Mouse (Mus musculus): ENCODE data around the gene Gnai3. TPM values are rescaled to one million over a fixed set of nuclear protein-coding genes. Genes with fewer than 3 reads are reported as not detected.

Gnai3 gene
- polyA plus RNA-seq, 1 experiment from 2014 or later: 132 TPM

GRCm38 (mm10) chr3:108101594-108101993 lies 44.4 kb downstream of the Gnai3 start:
- 31% methylated on average over 3 of the region's 3 CpGs for WGBS
- H3K36me3 ChIP-seq (replicated peaks; ENCODE audit: control insufficient read depth, insufficient read depth): peaks cover 12% of the 10 kb centered on the region; the same call in 1 of the 2 replicates
- H3K4me2 ChIP-seq (replicated peaks): no peak overlapping the region
- DNase-seq (ENCODE audit: low spot score) (no peak), ATAC-seq (ENCODE audit: low FRiP score) (no peak)
- no peak overlapping the region for H3K4me3 ChIP-seq (replicated peaks; ENCODE audit: low read length)
- H3K4me1 ChIP-seq (replicated peaks; ENCODE audit: control insufficient read depth, insufficient read depth, low read length): no peaks in the 10 kb centered on the region; the same call in 1 of the 2 replicates
- H3K27ac ChIP-seq: no peak overlapping the region
- no peak overlapping the region for H3K9ac ChIP-seq
- H3K9me3 ChIP-seq (ENCODE audit: control insufficient read depth, low read length): no peaks in the 10 kb centered on the region
- no peaks in the 10 kb centered on the region for H3K27me3 ChIP-seq (ENCODE audit: control insufficient read depth, insufficient read depth, low read length)

GRCm38 (mm10) chr3:108098316-108098715 lies 47.6 kb downstream of the Gnai3 start:
- ATAC-seq (ENCODE audit: low FRiP score) (no peak), DNase-seq (ENCODE audit: low spot score) (no peak)
- no peaks in the 10 kb centered on the region for H3K27me3 ChIP-seq (ENCODE audit: control insufficient read depth, insufficient read depth, low read length)
- H3K9ac ChIP-seq: no peak overlapping the region
- 86% methylated on average over 6 of the region's 6 CpGs for WGBS
- no peaks in the 10 kb centered on the region for H3K9me3 ChIP-seq (ENCODE audit: control insufficient read depth, low read length)
- no peaks in the 10 kb centered on the region for H3K36me3 ChIP-seq (replicated peaks; ENCODE audit: control insufficient read depth, insufficient read depth)
- no peak overlapping the region for H3K4me3 ChIP-seq (replicated peaks; ENCODE audit: low read length)
- H3K4me2 ChIP-seq (replicated peaks): no peak overlapping the region
- no peaks in the 10 kb centered on the region; the same call in 1 of the 2 replicates for H3K4me1 ChIP-seq (replicated peaks; ENCODE audit: control insufficient read depth, insufficient read depth, low read length)
- no peak overlapping the region for H3K27ac ChIP-seq

GRCm38 (mm10) chr3:108097656-108098055 lies 48.3 kb downstream of the Gnai3 start:
- WGBS: 91% methylated on average over 8 of the region's 8 CpGs
- Histone ChIP-seq H3K36me3 (replicated peaks; ENCODE audit: control insufficient read depth, insufficient read depth) (no peaks in the 10 kb centered on the region), H3K9me3 (ENCODE audit: control insufficient read depth, low read length) (no peaks in the 10 kb centered on the region), H3K4me3 (replicated peaks; ENCODE audit: low read length) (no peak overlapping the region), H3K4me1 (replicated peaks; ENCODE audit: control insufficient read depth, insufficient read depth, low read length) (no peaks in the 10 kb centered on the region; the same call in 1 of the 2 replicates), H3K27me3 (ENCODE audit: control insufficient read depth, insufficient read depth, low read length) (no peaks in the 10 kb centered on the region), H3K9ac (no peak overlapping the region), H3K4me2 (replicated peaks) (no peak overlapping the region), H3K27ac (no peak overlapping the region)
- no peak for ATAC-seq (ENCODE audit: low FRiP score)
- no peak for DNase-seq (ENCODE audit: low spot score)

GRCm38 (mm10) chr3:108096726-108097125 lies 49.2 kb downstream of the Gnai3 start:
- Histone ChIP-seq H3K27me3 (ENCODE audit: control insufficient read depth, insufficient read depth, low read length) (no peaks in the 10 kb centered on the region), H3K9ac (no peak overlapping the region), H3K4me3 (replicated peaks; ENCODE audit: low read length) (no peak overlapping the region), H3K9me3 (ENCODE audit: control insufficient read depth, low read length) (no peaks in the 10 kb centered on the region), H3K36me3 (replicated peaks; ENCODE audit: control insufficient read depth, insufficient read depth) (no peaks in the 10 kb centered on the region), H3K27ac (no peak overlapping the region), H3K4me1 (replicated peaks; ENCODE audit: control insufficient read depth, insufficient read depth, low read length) (no peaks in the 10 kb centered on the region; the same call in 1 of the 2 replicates), H3K4me2 (replicated peaks) (no peak overlapping the region)
- no peak for ATAC-seq (ENCODE audit: low FRiP score)
- WGBS: 91% methylated on average over 10 of the region's 10 CpGs
- no peak for DNase-seq (ENCODE audit: low spot score)

- WGBS: 70% methylated on average over 8 of the region's 8 CpGs
Observed at GRCm38 (mm10) chr3:108096226-108096625, 49.7 kb downstream of the Gnai3 start.

GRCm38 (mm10) chr3:108094976-108095760 lies 50.8 kb downstream of the Gnai3 start:
- no peak for ATAC-seq (ENCODE audit: low FRiP score)
- Histone ChIP-seq H3K4me3 (replicated peaks; ENCODE audit: low read length) (no peak overlapping the region), H3K4me1 (replicated peaks; ENCODE audit: control insufficient read depth, insufficient read depth, low read length) (no peaks in the 10 kb centered on the region), H3K27ac (no peak overlapping the region), H3K9ac (no peak overlapping the region), H3K27me3 (ENCODE audit: control insufficient read depth, insufficient read depth, low read length) (no peaks in the 10 kb centered on the region), H3K4me2 (replicated peaks) (no peak overlapping the region), H3K36me3 (replicated peaks; ENCODE audit: control insufficient read depth, insufficient read depth) (no peaks in the 10 kb centered on the region), H3K9me3 (ENCODE audit: control insufficient read depth, low read length) (no peaks in the 10 kb centered on the region)
- no peak for DNase-seq (ENCODE audit: low spot score)
- WGBS: 97% methylated on average over 12 of the region's 12 CpGs

More at GRCm38 (mm10) chr3:108096226-108096625, 49.7 kb downstream of the Gnai3 start:
- H3K9ac ChIP-seq: no peak overlapping the region
- DNase-seq (ENCODE audit: low spot score): no peak
- H3K9me3 ChIP-seq (ENCODE audit: control insufficient read depth, low read length): no peaks in the 10 kb centered on the region
- H3K27ac ChIP-seq: no peak overlapping the region
- H3K4me2 ChIP-seq (replicated peaks): no peak overlapping the region
- H3K4me1 ChIP-seq (replicated peaks; ENCODE audit: control insufficient read depth, insufficient read depth, low read length): no peaks in the 10 kb centered on the region; the same call in 1 of the 2 replicates
- no peaks in the 10 kb centered on the region for H3K27me3 ChIP-seq (ENCODE audit: control insufficient read depth, insufficient read depth, low read length)
- no peaks in the 10 kb centered on the region for H3K36me3 ChIP-seq (replicated peaks; ENCODE audit: control insufficient read depth, insufficient read depth)
- no peak for ATAC-seq (ENCODE audit: low FRiP score)
- H3K4me3 ChIP-seq (replicated peaks; ENCODE audit: low read length): no peak overlapping the region

- Histone ChIP-seq H3K36me3 (replicated peaks; ENCODE audit: control insufficient read depth, insufficient read depth) (no peaks in the 10 kb centered on the region), H3K4me3 (replicated peaks; ENCODE audit: low read length) (no peak overlapping the region), H3K27me3 (ENCODE audit: control insufficient read depth, insufficient read depth, low read length) (no peaks in the 10 kb centered on the region), H3K27ac (no peak overlapping the region), H3K4me2 (replicated peaks) (no peak overlapping the region), H3K4me1 (replicated peaks; ENCODE audit: control insufficient read depth, insufficient read depth, low read length) (no peaks in the 10 kb centered on the region), H3K9me3 (ENCODE audit: control insufficient read depth, low read length) (no peaks in the 10 kb centered on the region), H3K9ac (no peak overlapping the region)
- ATAC-seq (ENCODE audit: low FRiP score): no peak
- DNase-seq (ENCODE audit: low spot score): no peak
- 88% methylated on average over 1 of the region's 1 CpGs for WGBS
Observed at GRCm38 (mm10) chr3:108094146-108094545, 51.8 kb downstream of the Gnai3 start.

GRCm38 (mm10) chr3:108093306-108093705 lies 52.6 kb downstream of the Gnai3 start:
- Histone ChIP-seq H3K4me1 (replicated peaks; ENCODE audit: control insufficient read depth, insufficient read depth, low read length) (no peaks in the 10 kb centered on the region), H3K27ac (no peak overlapping the region), H3K36me3 (replicated peaks; ENCODE audit: control insufficient read depth, insufficient read depth) (no peaks in the 10 kb centered on the region), H3K4me2 (replicated peaks) (no peak overlapping the region), H3K9ac (no peak overlapping the region), H3K9me3 (ENCODE audit: control insufficient read depth, low read length) (no peaks in the 10 kb centered on the region), H3K4me3 (replicated peaks; ENCODE audit: low read length) (no peak overlapping the region), H3K27me3 (ENCODE audit: control insufficient read depth, insufficient read depth, low read length) (no peaks in the 10 kb centered on the region)
- WGBS: 67% methylated on average over 6 of the region's 6 CpGs
- DNase-seq (ENCODE audit: low spot score): no peak
- ATAC-seq (ENCODE audit: low FRiP score): no peak

GRCm38 (mm10) chr3:108092536-108093115 lies 53.3 kb downstream of the Gnai3 start, which contains the start of gene Gnat2:
Gene Gnat2, plus strand, starts transcription at chr3:108092789.
- no peaks in the 10 kb centered on the region for H3K4me1 ChIP-seq (replicated peaks; ENCODE audit: control insufficient read depth, insufficient read depth, low read length)
- H3K9me3 ChIP-seq (ENCODE audit: control insufficient read depth, low read length): no peaks in the 10 kb centered on the region
- no peak within 1 kb of the TSS for H3K4me3 ChIP-seq (replicated peaks; ENCODE audit: low read length)
- ATAC-seq (ENCODE audit: low FRiP score) (no peak), DNase-seq (ENCODE audit: low spot score) (no peak)
- no peaks in the 10 kb centered on the region for H3K36me3 ChIP-seq (replicated peaks; ENCODE audit: control insufficient read depth, insufficient read depth)
- WGBS: 84% methylated on average over 15 of the region's 15 CpGs
- H3K4me2 ChIP-seq (replicated peaks): no peak within 1 kb of the TSS
- no peaks in the 10 kb centered on the region for H3K27me3 ChIP-seq (ENCODE audit: control insufficient read depth, insufficient read depth, low read length)
- no peak within 1 kb of the TSS for H3K27ac ChIP-seq
- H3K9ac ChIP-seq: no peak within 1 kb of the TSS

Measured in hindbrain, embryonic 14.5 days (tissue).